ENCODE assay signal across 13 mouse cellular contexts in the genomic region with DNA sequence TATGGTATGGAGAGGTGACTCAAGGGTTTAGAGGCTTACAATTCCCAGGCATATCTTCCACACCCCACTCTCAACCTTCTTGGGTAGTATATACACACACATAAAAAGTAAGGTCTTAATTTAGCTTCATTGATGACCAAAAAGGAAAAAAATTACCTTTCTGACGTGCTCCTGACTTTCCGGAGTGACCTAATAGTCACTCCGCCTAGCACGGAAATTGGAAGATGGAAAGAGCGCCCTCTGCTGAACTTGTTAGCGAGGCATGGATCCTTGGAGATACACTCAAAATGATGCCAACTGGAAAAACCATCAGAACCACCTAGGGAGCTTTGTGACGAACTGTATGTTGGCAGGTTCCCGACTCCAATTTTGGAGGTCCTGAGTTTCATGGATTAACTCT. TPM values are rescaled to one million over a fixed set of nuclear protein-coding genes. Genes with fewer than 3 reads are reported as not detected.
DNase-seq lines count a peak whose midpoint lies in the region; TF ChIP-seq lines count a peak whose summit lies in the region.
"Had no signal": no experiment of that assay in that cellular context is flagged by ENCODE, and none has a peak within 500 bp of the region (broad histone marks: within the 10 kb centered on the region; RNA-seq: fewer than 3 reads in every experiment).

No protein-coding gene starts in this region.

- TF ChIP-seq POLR2A in cerebellum, adult 2 months (IDR thresholded peaks at IDR 0.05; ENCODE audit: borderline replicate concordance, insufficient read depth, low read length) = no peak
- no peak for TF ChIP-seq POLR2A in ES-Bruce4 (IDR thresholded peaks at IDR 0.05; ENCODE audit: insufficient read depth, low read length)

- H3K27ac ChIP-seq in cerebellum, adult 2 months (ENCODE audit: insufficient read depth, low read length) = no peak overlapping the region
- no peak overlapping the region for H3K27ac ChIP-seq in ES-Bruce4 (ENCODE audit: insufficient read depth, low read length)
- H3K27ac ChIP-seq: hindbrain, embryonic 13.5 days; midbrain, embryonic 12.5 days had no signal

- peak; percentile 20 to 34 for DNase-seq in cerebellum, postnatal 10 days
- no peak for DNase-seq in cerebellum, adult 2 months
- peak; percentile 15 for DNase-seq in layer of hippocampus, adult 11-12 months (ENCODE audit: low spot score)
- no peak for DNase-seq in layer of hippocampus, adult 9-11 months
- DNase-seq in induced T-regulatory cell, adult 2 months (ENCODE audit: low read depth) = peak; percentile 30
- DNase-seq in natural killer cell, adult 2 months (ENCODE audit: low spot score in 2 of 2) = no peak
- no peak for DNase-seq in right cerebral cortex, postnatal 25 days
- DNase-seq: B cell, adult 2 months; cerebellum, adult 8-10 months had no signal

- TF ChIP-seq CTCF in cerebellum, adult 2 months (IDR thresholded peaks at IDR 0.05; ENCODE audit: borderline replicate concordance, insufficient read depth, low read depth, low read length) = no peak; the same call in 1 of the 2 replicates
- TF ChIP-seq CTCF in ES-Bruce4 (IDR thresholded peaks at IDR 0.05; ENCODE audit: low read depth, low read length) = peak; percentile 48

- H3K9ac ChIP-seq in ES-Bruce4 (ENCODE audit: low read depth, poor library complexity, severe bottlenecking) = no peak overlapping the region
- H3K9ac ChIP-seq: hindbrain, embryonic 13.5 days; midbrain, embryonic 12.5 days had no signal

- no peak overlapping the region for H3K4me3 ChIP-seq in cerebellum, adult 2 months (replicated peaks; ENCODE audit: insufficient read depth, low read depth, low read length)
- no peak overlapping the region for H3K4me3 ChIP-seq in ES-Bruce4 (ENCODE audit: low read depth, low read length)
- H3K4me3 ChIP-seq: erythroblast, embryonic 14.5 days; hindbrain, embryonic 13.5 days; midbrain, embryonic 12.5 days had no signal

- no peaks in the 10 kb centered on the region for H3K9me3 ChIP-seq in ES-Bruce4 (replicated peaks; ENCODE audit: control insufficient read depth, insufficient read depth, low read length, poor library complexity, severe bottlenecking)
- H3K9me3 ChIP-seq: hindbrain, embryonic 13.5 days; midbrain, embryonic 12.5 days had no signal

- WGBS in cerebellum, adult 2 months = 66% methylated on average over 8 of the region's 8 CpGs

- no peaks in the 10 kb centered on the region for H3K36me3 ChIP-seq in ES-Bruce4 (ENCODE audit: control insufficient read depth, insufficient read depth, low read length, poor library complexity, severe bottlenecking)
- H3K36me3 ChIP-seq: hindbrain, embryonic 13.5 days; midbrain, embryonic 12.5 days had no signal

- no peaks in the 10 kb centered on the region for H3K4me1 ChIP-seq in cerebellum, adult 2 months (ENCODE audit: control insufficient read depth, insufficient read depth, low read length)
- no peaks in the 10 kb centered on the region for H3K4me1 ChIP-seq in ES-Bruce4 (ENCODE audit: control insufficient read depth, insufficient read depth, low read length)
- H3K4me1 ChIP-seq: hindbrain, embryonic 13.5 days; midbrain, embryonic 12.5 days had no signal

- no peak for TF ChIP-seq EP300 in ES-Bruce4 (IDR thresholded peaks at IDR 0.05; ENCODE audit: insufficient read depth, low read depth, low read length)

- no peaks in the 10 kb centered on the region for H3K27me3 ChIP-seq in cerebellum, adult 2 months (ENCODE audit: control insufficient read depth, insufficient read depth, low read length)
- no peaks in the 10 kb centered on the region for H3K27me3 ChIP-seq in ES-Bruce4 (ENCODE audit: control insufficient read depth, insufficient read depth, low read length, poor library complexity, severe bottlenecking)
- H3K27me3 ChIP-seq: hindbrain, embryonic 13.5 days; midbrain, embryonic 12.5 days had no signal

RNA-seq across cellular contexts. Expression of gene Tet2, which starts 7.0 kb away (rescaled TPM):
- polyA plus RNA-seq in cerebellum, adult 2 months (2012; rRNA removed) = 19.0 TPM in 2 replicates
- polyA plus RNA-seq in ES-Bruce4 (2011; ENCODE audit: insufficient read depth, insufficient read length, low read depth, missing spikeins) = 59.1 and 62.6 TPM in 2 replicates

Comparison
In these comparisons a context has a peak if more than half of its experiments do, and no peak if none do; other contexts are left out.
1. DNase-seq: peak in cerebellum, postnatal 10 days (2 of 2), layer of hippocampus, adult 11-12 months (single experiment) and induced T-regulatory cell, adult 2 months (single experiment); none in cerebellum, adult 2 months (0 of 2), layer of hippocampus, adult 9-11 months (single experiment), natural killer cell, adult 2 months (0 of 2) and right cerebral cortex, postnatal 25 days (single experiment).